Mouse (Mus musculus) thymus, postnatal 0 days (tissue): Measurements from ENCODE around the gene Kcns3. TPM values are rescaled to one million over a fixed set of nuclear protein-coding genes. Genes with fewer than 3 reads are reported as not detected.
"Not testable (repeated sequence)": the region's sequence is repeated elsewhere in the genome, so short reads cannot be mapped to it uniquely, and the experiment has no call there.

ENCODE experiments used
- DNase-seq: peaks from one replicate; pipeline ENCODE4 v3.0.0-alpha.2; 2015; ENCODE audit warnings: low spot score
- polyA plus RNA-seq: library from polyadenylated mRNA; unstranded; fragments of >200 nt; fragmentation: Nextera tagmentation; extraction: Ambion mirVana; gene quantifications from 2 replicates; pipeline ENCODE4 v1.2.1, GENCODE M21; 2015

Gene Kcns3
- polyA plus RNA-seq, 1 experiment from 2014 or later, result 0.12 TPM

DNA sequence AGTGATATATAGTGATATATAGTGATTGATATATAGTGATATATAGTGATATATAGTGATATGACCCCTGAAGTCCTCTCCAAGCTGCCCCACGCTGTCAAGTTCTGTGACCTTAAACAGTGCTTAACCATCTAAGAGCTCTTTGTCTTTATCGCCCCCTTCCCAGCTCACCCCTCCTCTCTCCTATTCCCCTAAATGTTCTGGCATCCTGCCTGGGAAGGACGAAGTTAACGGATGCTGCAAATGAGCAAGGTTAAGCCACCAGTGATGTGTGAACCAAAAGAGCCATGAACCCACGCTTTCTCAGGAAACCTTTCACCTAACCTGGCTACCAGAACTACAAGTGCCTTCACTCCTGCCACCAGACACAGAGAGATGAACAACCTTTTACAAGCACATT, 64.0 kb downstream of the Kcns3 start:
- no peak for DNase-seq

DNA sequence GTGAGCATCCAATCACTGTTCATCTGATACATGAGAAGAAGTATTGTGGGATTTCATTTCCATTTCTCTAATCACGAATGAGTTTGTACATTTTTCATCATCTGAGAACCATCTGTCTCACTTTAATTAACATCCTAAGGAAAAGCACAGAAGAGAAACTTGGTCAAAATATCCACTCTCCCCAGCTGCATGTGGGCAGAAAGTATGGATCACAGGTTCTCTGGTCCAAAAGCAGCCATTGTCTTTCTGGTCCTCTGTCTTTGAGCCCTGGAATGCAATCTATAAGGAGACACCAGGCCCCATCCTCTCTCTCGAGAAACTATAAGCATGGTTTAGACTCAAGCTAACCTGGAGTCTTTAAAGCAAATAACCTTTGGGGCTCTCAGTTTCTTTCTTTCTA, 79.8 kb downstream of the Kcns3 start:
- no peak for DNase-seq

DNA sequence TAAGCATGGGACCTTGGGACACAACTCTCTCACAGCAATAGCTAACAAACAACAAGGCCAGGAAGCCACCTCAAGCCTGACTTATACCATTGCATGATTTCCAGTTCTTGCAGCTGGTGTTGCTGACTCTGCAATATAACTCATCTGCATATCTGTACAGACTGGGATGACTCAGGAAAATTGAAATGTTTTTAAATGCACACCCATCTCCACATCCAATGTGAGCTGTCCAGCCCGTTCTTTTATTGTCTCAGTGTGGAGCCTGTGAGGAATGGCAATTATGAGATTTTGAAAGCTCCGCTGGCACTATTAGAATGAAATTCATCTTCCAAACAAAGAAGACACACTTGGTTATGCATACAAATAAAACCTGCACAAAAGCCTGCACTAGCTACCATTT, 84.0 kb downstream of the Kcns3 start:
- DNase-seq, result no peak

DNA sequence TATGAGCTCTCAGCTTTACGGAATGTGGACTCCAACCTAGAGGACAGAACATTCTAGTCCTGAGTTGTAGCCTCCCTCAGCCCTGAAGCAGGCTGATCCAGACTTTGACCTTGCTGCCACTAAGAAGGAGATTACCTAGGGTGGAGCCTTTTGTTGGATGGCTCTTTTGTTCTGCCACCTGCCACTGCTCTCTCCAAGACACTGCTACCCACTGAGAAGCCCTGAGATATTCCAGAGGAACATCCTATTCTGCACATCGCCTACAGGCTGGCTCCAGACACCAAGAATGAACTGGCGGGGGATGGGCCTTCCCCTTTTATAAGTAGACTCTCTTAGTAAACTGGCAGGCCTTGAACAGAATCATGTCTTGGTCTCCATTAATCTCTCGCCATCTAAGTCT, 98.2 kb downstream of the Kcns3 start:
- not testable (repeated sequence) for DNase-seq

DNA sequence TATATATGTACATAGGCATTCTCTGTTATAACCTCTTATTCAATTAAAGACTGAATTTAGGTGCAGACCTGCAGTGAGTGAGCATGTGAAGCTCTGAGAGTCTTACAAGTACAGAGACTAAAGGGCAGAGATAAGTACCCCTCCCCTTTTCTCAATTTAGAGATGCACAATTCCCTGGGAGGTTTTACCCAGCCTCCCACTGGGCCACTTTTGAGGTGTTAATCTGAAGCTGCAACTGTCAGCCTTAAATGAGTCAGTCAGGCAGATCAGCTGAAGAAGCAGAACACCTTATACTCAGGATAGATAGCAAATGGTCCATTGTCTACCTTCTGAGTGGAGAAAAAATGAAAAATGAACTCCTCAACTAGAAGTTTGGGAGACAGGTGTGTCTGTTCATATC, 109.0 kb downstream of the Kcns3 start:
- no peak for DNase-seq

Other genes with a start within 250 kb of the Kcns3 start
- not detected in 2 replicates for gene Msgn1, start 57.9 kb upstream of the Kcns3 start, polyA plus RNA-seq
- 6.5 and 7.5 TPM in 2 replicates for gene Gen1, start 114.7 kb upstream of the Kcns3 start, polyA plus RNA-seq
- 148 and 173 TPM in 2 replicates for gene Smc6, start 114.8 kb upstream of the Kcns3 start, polyA plus RNA-seq